Mouse (Mus musculus) embryonic fibroblast, embryonic 13.5 days (primary cell): ENCODE results near the gene Timp3.

Experiments used
- CTCF ChIP-seq: IDR thresholded peaks from 2 replicates; pipeline ENCODE4 v1.5.1; 2011; ENCODE audit warnings: mild to moderate bottlenecking, control low read depth, low read length, moderate library complexity, borderline replicate concordance; ENCODE audit not compliant: insufficient read depth
- POLR2A ChIP-seq: IDR thresholded peaks from 2 replicates; pipeline ENCODE4 v1.6.1; 2011; ENCODE audit warnings: low read depth, mild to moderate bottlenecking, control low read depth, low read length, moderate library complexity

DNA sequence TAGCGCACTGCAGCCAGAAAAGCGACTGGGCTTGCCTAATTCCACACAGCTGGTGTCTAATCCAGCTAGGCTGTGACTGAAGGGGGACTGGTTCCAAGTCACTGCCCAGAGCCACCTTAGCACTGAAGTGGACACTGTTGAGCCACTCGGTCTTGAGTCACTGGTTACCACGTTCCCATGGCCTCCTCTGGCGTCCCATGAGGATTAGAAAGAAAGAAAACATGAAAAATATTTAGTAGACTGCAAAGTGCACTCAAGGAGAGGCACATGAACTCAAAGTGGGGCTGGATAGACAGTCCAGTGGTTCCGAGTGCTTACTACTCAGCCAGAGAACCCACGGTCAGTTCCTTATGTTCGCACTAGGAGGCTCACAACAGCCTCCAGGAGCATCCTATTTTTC, 18.9 kb upstream of the Timp3 start:
- TF ChIP-seq CTCF (no peak), POLR2A (no peak)
